Mouse (Mus musculus) megakaryocyte-erythroid progenitor cell, adult 5-6 weeks (primary cell): ENCODE results near the gene Olfr1495. TPM values are rescaled to one million over a fixed set of nuclear protein-coding genes. Genes with fewer than 3 reads are reported as not detected.
"Not testable (repeated sequence)": the region's sequence is repeated elsewhere in the genome, so short reads cannot be mapped to it uniquely, and the experiment has no call there.

Experiments
- ATAC-seq: replicated peaks from 2 replicates; pipeline ENCODE4 v1.8.0; 2016; ENCODE audit warnings: mild to moderate bottlenecking, inconsistent platforms; ENCODE audit not compliant: severe bottlenecking, poor library complexity, low FRiP score, low TSS enrichment
- total RNA-seq, 2 experiments: library from RNA; stranded (forward) in 1 of 2; stranded (reverse) in 1 of 2; fragments of 200-1000, 215-1000 nt in 1 of 2; fragments of >200 nt in 1 of 2; fragmentation: Nextera tagmentation in 1 of 2; gene quantifications; 2 replicates each; pipeline ENCODE4 v1.2.3; 2014 to 2017

Olfr1495 gene
- not detected in 2 replicates for total RNA-seq (2014; fragmentation: Nextera tagmentation)
- not detected in 2 replicates for total RNA-seq (2017)

GRCm38 (mm10) chr19:13764306-13764705, at the start of gene Olfr1495:
TSS of gene Olfr1495 (plus strand) at chr19:13764606.
- no peak for ATAC-seq

DNA sequence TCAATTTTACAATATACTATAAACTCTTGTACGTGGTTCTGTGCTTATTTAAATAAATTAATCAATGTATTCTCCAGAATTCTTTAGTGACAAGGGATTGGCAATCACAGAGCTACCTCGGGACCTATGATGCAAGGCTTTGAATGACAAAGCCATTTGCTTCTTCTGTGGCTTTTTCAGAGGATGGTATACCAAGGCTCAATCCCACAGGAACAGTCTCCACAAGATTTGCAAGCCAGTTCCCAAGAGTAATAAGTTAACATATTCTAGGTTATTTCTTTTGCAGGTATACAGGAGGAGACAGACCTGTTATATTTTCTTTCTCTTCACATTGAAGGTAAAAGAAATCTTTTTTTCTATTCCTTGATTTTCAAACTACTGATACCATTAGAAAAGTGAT, 41.4 kb upstream of the Olfr1495 start, which contains the start of gene Olfr1493-ps1:
Olfr1493-ps1 (plus strand) TSS at position 301 of the 400 bp plus-strand sequence.
- no peak for ATAC-seq

DNA sequence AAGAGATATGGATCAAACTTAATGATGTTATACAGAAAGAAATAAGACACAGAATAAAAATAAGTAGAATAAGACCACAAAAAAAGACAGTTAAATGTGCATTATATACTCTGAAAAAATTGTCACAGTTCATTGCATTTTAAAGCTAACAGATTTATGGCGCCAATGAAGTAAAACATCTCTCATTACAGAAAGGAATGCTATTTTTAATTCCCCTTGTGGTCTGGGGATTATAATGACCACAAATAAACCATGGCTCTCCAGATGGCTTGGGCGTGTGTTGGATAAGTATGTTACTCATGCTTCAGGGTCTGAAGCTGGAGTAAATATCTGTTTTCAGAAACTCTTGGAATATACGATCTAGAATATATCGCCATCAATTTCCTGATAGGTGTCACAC, 25.0 kb upstream of the Olfr1495 start, which contains the start of gene Olfr1494:
Olfr1494 (plus strand) TSS at position 301 of the 400 bp plus-strand sequence.
- no peak for ATAC-seq

GRCm38 (mm10) chr19:13749366-13749765, 15.0 kb upstream of the Olfr1495 start:
- ATAC-seq, result no peak

- ATAC-seq, result no peak
Observed at GRCm38 (mm10) chr19:13768565-13769276, 4.3 kb downstream of the Olfr1495 start.

DNA sequence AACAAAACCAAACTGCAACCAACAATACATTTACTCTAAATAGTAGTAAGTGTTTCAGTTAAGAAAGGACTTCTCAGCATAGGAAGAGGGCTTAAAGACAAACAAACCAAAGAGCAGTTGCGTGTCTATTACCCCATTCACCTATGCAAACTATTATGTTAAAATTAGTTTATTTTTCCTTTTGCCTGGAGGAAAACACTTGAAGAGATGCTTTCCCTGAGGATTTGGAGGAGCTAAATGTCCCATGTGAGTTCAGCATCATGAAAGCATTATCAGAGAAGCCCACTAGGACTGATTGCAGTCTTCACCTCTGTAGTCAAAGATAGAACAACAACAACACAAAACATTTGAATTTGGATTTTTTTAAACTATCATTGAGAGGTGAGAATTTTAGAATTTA, 13.2 kb downstream of the Olfr1495 start, which contains the start of gene Olfr1496:
Olfr1496 (plus strand) TSS at position 301 of the 400 bp plus-strand sequence.
- ATAC-seq, result no peak

- ATAC-seq, result no peak
Observed at GRCm38 (mm10) chr19:13798102-13798501, 33.7 kb downstream of the Olfr1495 start, which contains the start of gene Olfr1497. TSS of gene Olfr1497 (minus strand) at chr19:13798202.

DNA sequence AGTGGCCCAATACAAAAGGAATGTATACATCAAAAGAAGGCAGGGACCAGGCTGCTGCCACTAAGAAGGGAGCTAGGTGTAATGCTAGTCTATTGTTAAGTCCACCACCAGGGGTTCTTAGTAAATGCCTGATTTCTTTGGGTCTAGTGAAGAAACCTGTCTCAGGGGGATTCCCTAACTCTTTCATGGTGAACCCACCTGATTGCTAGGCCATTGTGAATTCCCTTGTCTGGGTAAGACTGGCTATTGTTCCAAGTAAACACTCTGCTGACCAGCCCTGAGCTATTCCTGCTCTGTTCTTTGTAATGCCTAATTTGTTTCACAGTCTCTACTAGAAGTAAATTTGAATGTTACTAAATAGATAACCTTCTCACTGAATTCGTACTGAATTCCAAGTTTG, 41.1 kb downstream of the Olfr1495 start:
- not testable (repeated sequence) for ATAC-seq

GRCm38 (mm10) chr19:13812823-13813222, 48.4 kb downstream of the Olfr1495 start:
- no peak for ATAC-seq

GRCm38 (mm10) chr19:13818827-13819226, 54.4 kb downstream of the Olfr1495 start:
- no peak for ATAC-seq

- ATAC-seq, result no peak
Observed at GRCm38 (mm10) chr19:13819347-13819746, 54.9 kb downstream of the Olfr1495 start, which contains the start of gene Olfr1499. TSS of gene Olfr1499 (minus strand) at chr19:13819447.

Other genes starting within 250 kb of the Olfr1495 start
- gene Olfr1480, start 236.7 kb upstream of the Olfr1495 start, total RNA-seq (2014; fragmentation: Nextera tagmentation), result not detected in 2 replicates
- not detected in 2 replicates for gene Olfr1480, start 236.7 kb upstream of the Olfr1495 start, total RNA-seq (2017)
- gene Olfr1484, start 181.1 kb upstream of the Olfr1495 start, total RNA-seq (2014; fragmentation: Nextera tagmentation), result not detected in 2 replicates
- gene Olfr1484, start 181.1 kb upstream of the Olfr1495 start, total RNA-seq (2017), result not detected in 2 replicates
- not detected in 2 replicates for gene Olfr1487, start 147.2 kb upstream of the Olfr1495 start, total RNA-seq (2014; fragmentation: Nextera tagmentation)
- gene Olfr1487, start 147.2 kb upstream of the Olfr1495 start, total RNA-seq (2017), result not detected in 2 replicates
- gene Olfr1489, start 133.0 kb upstream of the Olfr1495 start, total RNA-seq (2014; fragmentation: Nextera tagmentation), result not detected in 2 replicates
- not detected in 2 replicates for gene Olfr1489, start 133.0 kb upstream of the Olfr1495 start, total RNA-seq (2017)
- not detected in 2 replicates for gene Olfr1490, start 113.5 kb upstream of the Olfr1495 start, total RNA-seq (2014; fragmentation: Nextera tagmentation)
- gene Olfr1490, start 113.5 kb upstream of the Olfr1495 start, total RNA-seq (2017), result not detected in 2 replicates
- gene Olfr1491, start 67.3 kb upstream of the Olfr1495 start, total RNA-seq (2014; fragmentation: Nextera tagmentation), result not detected in 2 replicates
- gene Olfr1491, start 67.3 kb upstream of the Olfr1495 start, total RNA-seq (2017), result not detected in 2 replicates
- gene Olfr1493-ps1, start 41.3 kb upstream of the Olfr1495 start, total RNA-seq (2014; fragmentation: Nextera tagmentation), result not detected in 2 replicates
- gene Olfr1493-ps1, start 41.3 kb upstream of the Olfr1495 start, total RNA-seq (2017), result not detected in 2 replicates
- not detected in 2 replicates for gene Olfr1494, start 24.9 kb upstream of the Olfr1495 start, total RNA-seq (2014; fragmentation: Nextera tagmentation)
- gene Olfr1494, start 24.9 kb upstream of the Olfr1495 start, total RNA-seq (2017), result not detected in 2 replicates
- gene Olfr1496, start 13.3 kb downstream of the Olfr1495 start, total RNA-seq (2014; fragmentation: Nextera tagmentation), result not detected in 2 replicates
- gene Olfr1496, start 13.3 kb downstream of the Olfr1495 start, total RNA-seq (2017), result not detected in 2 replicates
- not detected in 2 replicates for gene Olfr1497, start 33.6 kb downstream of the Olfr1495 start, total RNA-seq (2014; fragmentation: Nextera tagmentation)
- not detected in 2 replicates for gene Olfr1497, start 33.6 kb downstream of the Olfr1495 start, total RNA-seq (2017)
- gene Olfr1499, start 54.8 kb downstream of the Olfr1495 start, total RNA-seq (2014; fragmentation: Nextera tagmentation), result not detected in 2 replicates
- gene Olfr1499, start 54.8 kb downstream of the Olfr1495 start, total RNA-seq (2017), result not detected in 2 replicates
- not detected in 2 replicates for gene Olfr1500, start 65.9 kb downstream of the Olfr1495 start, total RNA-seq (2014; fragmentation: Nextera tagmentation)
- gene Olfr1500, start 65.9 kb downstream of the Olfr1495 start, total RNA-seq (2017), result not detected in 2 replicates
- not detected in 2 replicates for gene Olfr1501, start 86.1 kb downstream of the Olfr1495 start, total RNA-seq (2014; fragmentation: Nextera tagmentation)
- gene Olfr1501, start 86.1 kb downstream of the Olfr1495 start, total RNA-seq (2017), result not detected in 2 replicates
- not detected in 2 replicates for gene Olfr1502, start 97.2 kb downstream of the Olfr1495 start, total RNA-seq (2014; fragmentation: Nextera tagmentation)
- not detected in 2 replicates for gene Olfr1502, start 97.2 kb downstream of the Olfr1495 start, total RNA-seq (2017)
- gene Olfr1504, start 133.3 kb downstream of the Olfr1495 start, total RNA-seq (2014; fragmentation: Nextera tagmentation), result not detected in 2 replicates
- not detected in 2 replicates for gene Olfr1504, start 133.3 kb downstream of the Olfr1495 start, total RNA-seq (2017)
- not detected in 2 replicates for gene Olfr1505, start 148.9 kb downstream of the Olfr1495 start, total RNA-seq (2014; fragmentation: Nextera tagmentation)
- gene Olfr1505, start 148.9 kb downstream of the Olfr1495 start, total RNA-seq (2017), result not detected in 2 replicates